Mouse (Mus musculus) hematopoietic stem cell, adult 5-6 weeks (primary cell): ENCODE measurements around the gene Pla2g1b. TPM values are rescaled to one million over a fixed set of nuclear protein-coding genes. Genes with fewer than 3 reads are reported as not detected.
A peak's percentile ranks its signal among the peaks of the same experiment; 100 is the strongest.
"Not testable (repeated sequence)": the region's sequence is repeated elsewhere in the genome, so short reads cannot be mapped to it uniquely, and the experiment has no call there.

Source experiments
- ATAC-seq, 2 experiments: fragments of 125-278 bp in 1 of 2; replicated peaks in 1 of 2; 2 replicates each; pipeline ENCODE4 v1.8.0; 2016 to 2017; ENCODE audit warnings: inconsistent platforms in 2 of 2, mild to moderate bottlenecking in 2 of 2, moderate number of reproducible peaks in 2 of 2, low read depth in 1 of 2, moderate TSS enrichment in 1 of 2; ENCODE audit not compliant: low FRiP score in 2 of 2, poor library complexity in 2 of 2, severe bottlenecking in 2 of 2, insufficient read depth in 1 of 2, low TSS enrichment in 1 of 2
- total RNA-seq: library from RNA; stranded (forward); fragments of 172-1452, 232-1000 nt; gene quantifications from 2 replicates; pipeline ENCODE4 v1.2.3, GENCODE M21; 2017

Pla2g1b gene
- total RNA-seq, 1 experiment from 2014 or later = not detected

GRCm38 (mm10) chr5:115509790-115510689, 44.0 kb downstream of the Pla2g1b start:
- ATAC-seq = no peak

GRCm38 (mm10) chr5:115512375-115512774, 46.3 kb downstream of the Pla2g1b start:
- ATAC-seq = no peak

- no peak for ATAC-seq
Observed at GRCm38 (mm10) chr5:115513246-115513645, 47.2 kb downstream of the Pla2g1b start.

- no peak for ATAC-seq
Observed at GRCm38 (mm10) chr5:115513721-115514120, 47.7 kb downstream of the Pla2g1b start.

- no peak for ATAC-seq
Observed at GRCm38 (mm10) chr5:115514346-115514745, 48.3 kb downstream of the Pla2g1b start.

GRCm38 (mm10) chr5:115514896-115515587, 49.0 kb downstream of the Pla2g1b start:
- ATAC-seq = no peak

GRCm38 (mm10) chr5:115516081-115516907, 50.2 kb downstream of the Pla2g1b start:
- ATAC-seq = peak; percentile 81 to 89

GRCm38 (mm10) chr5:115516908-115517307, 50.8 kb downstream of the Pla2g1b start:
- no peak for ATAC-seq

GRCm38 (mm10) chr5:115517501-115517900, 51.4 kb downstream of the Pla2g1b start:
- ATAC-seq = no peak

GRCm38 (mm10) chr5:115518214-115518613, 52.2 kb downstream of the Pla2g1b start:
- not testable (repeated sequence) for ATAC-seq

GRCm38 (mm10) chr5:115520325-115520869, 54.3 kb downstream of the Pla2g1b start:
- no peak for ATAC-seq

GRCm38 (mm10) chr5:115521553-115522461, 55.7 kb downstream of the Pla2g1b start:
- peak; percentile 57 to 61 for ATAC-seq

- ATAC-seq = no peak
Observed at GRCm38 (mm10) chr5:115522531-115522930, 56.5 kb downstream of the Pla2g1b start.

- no peak for ATAC-seq
Observed at GRCm38 (mm10) chr5:115522981-115523499, 57.0 kb downstream of the Pla2g1b start.

GRCm38 (mm10) chr5:115523971-115524370, 57.9 kb downstream of the Pla2g1b start:
- no peak for ATAC-seq
